Mouse (Mus musculus): ENCODE results near the gene F13a1. TPM values are rescaled to one million over a fixed set of nuclear protein-coding genes. Genes with fewer than 3 reads are reported as not detected.

The F13a1 gene
- 2.2 and 2.9 TPM in 2 replicates for polyA plus RNA-seq (2012; ENCODE audit: low replicate concordance)

GRCm38 (mm10) chr13:37050126-37050525 is at the start of gene F13a1:
F13a1 (minus strand) TSS chr13:37050244.

Measured in hematopoietic multipotent progenitor cell, adult 10-12 weeks (in vitro differentiated cells).